13 mouse cellular contexts compared by ENCODE assay signal in the genomic region with DNA sequence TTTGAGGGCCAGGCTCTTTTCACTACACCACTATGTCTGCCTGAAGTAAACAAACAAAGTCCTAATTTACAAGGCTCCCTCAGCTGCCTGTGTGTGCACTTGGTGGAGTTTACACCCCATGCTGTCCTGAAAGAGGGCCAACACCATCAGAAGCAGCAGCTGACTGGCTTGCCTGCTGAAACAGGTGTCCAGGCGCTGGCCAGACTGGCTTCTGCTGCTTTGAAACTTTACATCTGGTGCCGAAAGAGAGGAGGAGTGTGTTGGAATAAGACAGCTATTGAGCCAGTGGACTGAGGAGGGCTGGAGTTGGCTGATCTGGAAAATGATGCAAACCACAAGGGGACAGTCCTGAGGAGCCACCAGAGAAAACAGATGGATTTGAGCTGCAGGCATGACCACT. TPM values are rescaled to one million over a fixed set of nuclear protein-coding genes. Genes with fewer than 3 reads are reported as not detected.
DNase-seq lines count a peak whose midpoint lies in the region; ATAC-seq and TF ChIP-seq lines count a peak whose summit lies in the region.
"Had no signal": no experiment of that assay in that cellular context is flagged by ENCODE, and none has a peak within 500 bp of the region (broad histone marks: within the 10 kb centered on the region; RNA-seq: fewer than 3 reads in every experiment).

No protein-coding gene starts in this region.

- DNase-seq in MN1 (ENCODE audit: low spot score): peak; percentile 12
- DNase-seq in gastrocnemius, postnatal 14 days: peak; percentile 64
- DNase-seq in lung, embryonic 14.5 days: peak; percentile 54
- DNase-seq in spleen, postnatal 36 days (ENCODE audit: low spot score in 2 of 2): no peak
- no peak for DNase-seq in thymus, postnatal 25 days
- DNase-seq: kidney, postnatal 36 days; liver, embryonic 13.5 days; retina, postnatal 1 day had no signal

- no peak overlapping the region for H3K9ac ChIP-seq in hindbrain, embryonic 15.5 days
- H3K9ac ChIP-seq in hindbrain, embryonic 13.5 days: no peak overlapping the region
- no peak overlapping the region for H3K9ac ChIP-seq in lung, embryonic 14.5 days
- H3K9ac ChIP-seq: embryonic facial prominence, embryonic 13.5 days; heart, embryonic 13.5 days; liver, embryonic 13.5 days had no signal

- no peaks in the 10 kb centered on the region for H3K9me3 ChIP-seq in hindbrain, embryonic 15.5 days
- H3K9me3 ChIP-seq in hindbrain, embryonic 13.5 days: no peaks in the 10 kb centered on the region
- H3K9me3 ChIP-seq in lung, embryonic 14.5 days (ENCODE audit: low read depth, low read length): no peaks in the 10 kb centered on the region
- H3K9me3 ChIP-seq: embryonic facial prominence, embryonic 13.5 days; heart, embryonic 13.5 days; liver, embryonic 13.5 days had no signal

- 86% methylated on average over 2 of the region's 2 CpGs for WGBS in hindbrain, embryonic 15.5 days
- 89% methylated on average over 2 of the region's 2 CpGs for WGBS in hindbrain, embryonic 13.5 days
- 28% methylated on average over 2 of the region's 2 CpGs for WGBS in lung, embryonic 14.5 days

- no peaks in the 10 kb centered on the region for H3K4me1 ChIP-seq in hindbrain, embryonic 15.5 days (replicated peaks)
- H3K4me1 ChIP-seq in hindbrain, embryonic 13.5 days (replicated peaks): no peaks in the 10 kb centered on the region
- no peaks in the 10 kb centered on the region for H3K4me1 ChIP-seq in lung, embryonic 14.5 days (ENCODE audit: insufficient read depth)
- H3K4me1 ChIP-seq: embryonic facial prominence, embryonic 13.5 days; liver, embryonic 13.5 days had no signal

- H3K36me3 ChIP-seq in hindbrain, embryonic 15.5 days: peaks cover 10% of the 10 kb centered on the region; the same call in 1 of the 2 replicates
- peaks cover 16% of the 10 kb centered on the region for H3K36me3 ChIP-seq in hindbrain, embryonic 13.5 days
- H3K36me3 ChIP-seq in lung, embryonic 14.5 days (ENCODE audit: insufficient read depth): no peaks in the 10 kb centered on the region

- TF ChIP-seq CTCF in lung, embryonic 14.5 days (IDR thresholded peaks at IDR 0.05; ENCODE audit: low read depth): peak; percentile 13; the same call in 1 of the 2 replicates

- no peak overlapping the region for H3K4me3 ChIP-seq in hindbrain, embryonic 15.5 days
- no peak overlapping the region for H3K4me3 ChIP-seq in hindbrain, embryonic 13.5 days
- no peak overlapping the region for H3K4me3 ChIP-seq in lung, embryonic 14.5 days (ENCODE audit: low read depth, low read length)
- H3K4me3 ChIP-seq: embryonic facial prominence, embryonic 13.5 days; heart, embryonic 13.5 days; liver, embryonic 13.5 days had no signal

- no peak overlapping the region for H3K27ac ChIP-seq in hindbrain, embryonic 15.5 days (replicated peaks)
- H3K27ac ChIP-seq in hindbrain, embryonic 13.5 days: no peak overlapping the region
- H3K27ac ChIP-seq in lung, embryonic 14.5 days (ENCODE audit: low read depth): no peak overlapping the region
- H3K27ac ChIP-seq: embryonic facial prominence, embryonic 13.5 days; heart, embryonic 13.5 days; liver, embryonic 13.5 days had no signal

- intact Hi-C loops in gastrocnemius, postnatal 14 days (cut with DNase I; ENCODE audit: low total_unique reads): no loop called here

- H3K4me2 ChIP-seq in hindbrain, embryonic 15.5 days: no peak overlapping the region
- H3K4me2 ChIP-seq in hindbrain, embryonic 13.5 days: no peak overlapping the region
- no peak overlapping the region for H3K4me2 ChIP-seq in lung, embryonic 14.5 days
- H3K4me2 ChIP-seq: embryonic facial prominence, embryonic 13.5 days; heart, embryonic 13.5 days; liver, embryonic 13.5 days had no signal

- ATAC-seq in hindbrain, embryonic 15.5 days (ENCODE audit: low FRiP score, low read depth): 0 out of 2 replicates have a peak, but pooled peaks have one; percentile 23
- ATAC-seq in hindbrain, embryonic 13.5 days (ENCODE audit: low FRiP score): no peak
- 0 out of 2 replicates have a peak, but pooled peaks have one; percentile 17 for ATAC-seq in lung, embryonic 14.5 days (ENCODE audit: insufficient read depth)
- no peak for ATAC-seq in megakaryocyte progenitor cell, adult 5-6 weeks (replicated peaks; ENCODE audit: poor library complexity)

- no peaks in the 10 kb centered on the region for H3K27me3 ChIP-seq in hindbrain, embryonic 15.5 days
- no peaks in the 10 kb centered on the region for H3K27me3 ChIP-seq in hindbrain, embryonic 13.5 days
- no peaks in the 10 kb centered on the region for H3K27me3 ChIP-seq in lung, embryonic 14.5 days (ENCODE audit: insufficient read depth, low read length)
- H3K27me3 ChIP-seq: embryonic facial prominence, embryonic 13.5 days; heart, embryonic 13.5 days; liver, embryonic 13.5 days had no signal

RNA-seq across cellular contexts. Expression of a gene that starts 47.4 kb away (rescaled TPM):
- polyA plus RNA-seq in hindbrain, embryonic 15.5 days (2015; fragmentation: Nextera tagmentation; extraction: Ambion mirVana): 44.9 and 45.6 TPM in 2 replicates
- 43.7 and 45.0 TPM in 2 replicates for polyA plus RNA-seq in hindbrain, embryonic 13.5 days (2015; fragmentation: Nextera tagmentation; extraction: Ambion mirVana)
- total RNA-seq in gastrocnemius, postnatal 14 days (2021): 1 to 10 TPM; 5.6 to 6.4 TPM
- 70.8 and 71.9 TPM in 2 replicates for polyA plus RNA-seq in lung, embryonic 14.5 days (2014; fragmentation: Nextera tagmentation; extraction: Ambion mirVana)
- total RNA-seq in megakaryocyte progenitor cell, adult 5-6 weeks (2015): 49.4 and 51.4 TPM in 2 replicates
- total RNA-seq in megakaryocyte progenitor cell, adult 5-6 weeks (2017): 119 and 166 TPM in 2 replicates

Comparison
In these comparisons a context has a peak if more than half of its experiments do, and no peak if none do; other contexts are left out.
1. ATAC-seq: peak in hindbrain, embryonic 15.5 days (single experiment) and lung, embryonic 14.5 days (single experiment); none in hindbrain, embryonic 13.5 days (single experiment) and megakaryocyte progenitor cell, adult 5-6 weeks (single experiment).
2. DNase-seq: peak in MN1 (single experiment), gastrocnemius, postnatal 14 days (single experiment) and lung, embryonic 14.5 days (single experiment); none in spleen, postnatal 36 days (0 of 2) and thymus, postnatal 25 days (single experiment).